Mouse (Mus musculus): Measurements from ENCODE around the gene Tstd1. TPM values are rescaled to one million over a fixed set of nuclear protein-coding genes. Genes with fewer than 3 reads are reported as not detected.

Tstd1 gene
- polyA plus RNA-seq, 1 experiment from 2014 or later = 2.4 TPM

DNA sequence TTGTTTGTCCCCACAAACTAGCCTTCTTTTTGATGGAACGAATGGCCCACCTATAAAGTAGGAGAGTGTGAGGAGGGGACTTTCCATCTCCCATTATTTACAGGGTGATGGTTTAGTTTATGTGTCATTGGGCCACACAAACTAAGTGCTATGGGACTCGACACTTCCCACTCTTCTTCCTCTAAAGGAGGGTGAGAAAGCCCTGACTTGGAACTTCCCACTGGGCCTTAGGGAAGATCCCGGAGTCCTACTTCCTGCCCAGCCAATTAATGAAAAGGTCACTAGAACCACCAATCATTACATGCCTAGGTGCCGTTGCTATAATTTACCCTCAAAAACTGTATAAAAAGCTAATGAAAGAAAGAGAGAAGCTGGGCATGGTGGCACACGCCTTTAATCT, 13.5 kb downstream of the Tstd1 start:
- Histone ChIP-seq H3K9me3 (ENCODE audit: control insufficient read depth, low read length) (no peaks in the 10 kb centered on the region), H3K4me3 (replicated peaks; ENCODE audit: low read length) (no peak overlapping the region), H3K27me3 (ENCODE audit: control insufficient read depth, insufficient read depth, low read length) (peaks cover 13% of the 10 kb centered on the region), H3K9ac (no peak overlapping the region), H3K36me3 (replicated peaks; ENCODE audit: control insufficient read depth, insufficient read depth) (no peaks in the 10 kb centered on the region), H3K4me2 (replicated peaks) (no peak overlapping the region), H3K4me1 (replicated peaks; ENCODE audit: control insufficient read depth, insufficient read depth, low read length) (peaks cover 1% of the 10 kb centered on the region; the same call in 1 of the 2 replicates), H3K27ac (no peak overlapping the region)
- DNase-seq (ENCODE audit: low spot score) = no peak
- no peak for ATAC-seq (ENCODE audit: low FRiP score)
- WGBS = 88% methylated on average over 5 of the region's 5 CpGs

DNA sequence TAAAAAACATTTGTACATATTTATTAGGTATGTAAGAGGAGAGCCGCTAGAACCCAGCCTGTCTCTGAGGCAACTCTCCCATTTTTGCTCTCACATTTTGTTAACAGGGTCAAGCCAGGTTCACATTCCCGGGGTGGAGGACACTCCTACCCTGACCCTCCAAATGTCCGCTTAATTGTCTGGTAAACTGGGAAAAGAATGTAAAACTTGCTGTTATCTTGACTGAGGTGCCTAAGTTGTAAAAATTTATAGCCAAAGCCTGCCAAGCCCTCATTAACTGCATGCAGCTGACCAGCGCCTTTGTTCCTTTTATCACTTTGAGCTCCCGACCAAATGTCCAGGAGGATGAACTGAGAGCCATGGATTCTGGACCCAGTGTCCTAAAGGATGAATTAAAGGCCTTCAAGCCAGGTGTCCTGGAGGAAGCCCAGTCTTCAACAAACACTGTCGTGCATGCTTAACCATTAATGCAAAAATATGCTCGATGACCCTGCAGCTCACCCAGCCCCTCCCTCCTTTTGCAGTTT, 16.7 kb downstream of the Tstd1 start:
- H3K4me2 ChIP-seq (replicated peaks) = no peak overlapping the region
- peaks cover 5% of the 10 kb centered on the region; the same call in 1 of the 2 replicates for H3K4me1 ChIP-seq (replicated peaks; ENCODE audit: control insufficient read depth, insufficient read depth, low read length)
- ATAC-seq (ENCODE audit: low FRiP score) = no peak
- no peaks in the 10 kb centered on the region for H3K36me3 ChIP-seq (replicated peaks; ENCODE audit: control insufficient read depth, insufficient read depth)
- 52% methylated on average over 7 of the region's 7 CpGs for WGBS
- H3K27me3 ChIP-seq (ENCODE audit: control insufficient read depth, insufficient read depth, low read length) = peaks cover 41% of the 10 kb centered on the region
- no peak overlapping the region for H3K9ac ChIP-seq
- H3K27ac ChIP-seq = no peak overlapping the region
- H3K9me3 ChIP-seq (ENCODE audit: control insufficient read depth, low read length) = no peaks in the 10 kb centered on the region
- no peak for DNase-seq (ENCODE audit: low spot score)
- no peak overlapping the region for H3K4me3 ChIP-seq (replicated peaks; ENCODE audit: low read length)

DNA sequence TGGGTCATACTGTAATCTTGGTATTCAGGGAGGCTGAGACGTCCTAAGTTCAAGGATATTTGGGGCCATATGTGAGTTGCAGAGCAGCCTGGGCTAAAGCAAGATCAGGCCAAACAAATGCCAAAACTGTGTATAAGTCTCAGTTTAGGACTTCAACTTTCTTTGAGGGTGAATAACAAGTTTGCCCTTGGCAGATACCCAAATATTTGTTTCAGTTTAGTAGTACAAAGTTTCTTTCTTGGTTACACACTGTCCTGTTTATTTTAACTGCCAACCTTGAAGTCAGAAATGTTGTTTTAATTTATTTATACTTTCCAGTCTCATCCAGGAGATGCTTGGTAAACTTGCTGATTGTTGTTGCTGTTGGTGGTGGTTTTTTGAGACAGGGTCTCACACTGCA, 17.3 kb downstream of the Tstd1 start:
- H3K36me3 ChIP-seq (replicated peaks; ENCODE audit: control insufficient read depth, insufficient read depth) = no peaks in the 10 kb centered on the region
- H3K4me2 ChIP-seq (replicated peaks) = no peak overlapping the region
- no peak for ATAC-seq (ENCODE audit: low FRiP score)
- H3K4me3 ChIP-seq (replicated peaks; ENCODE audit: low read length) = no peak overlapping the region
- WGBS = 73% methylated on average over 1 of the region's 1 CpGs
- H3K27me3 ChIP-seq (ENCODE audit: control insufficient read depth, insufficient read depth, low read length) = peaks cover 41% of the 10 kb centered on the region
- DNase-seq (ENCODE audit: low spot score) = no peak
- no peak overlapping the region for H3K9ac ChIP-seq
- H3K27ac ChIP-seq = no peak overlapping the region
- H3K9me3 ChIP-seq (ENCODE audit: control insufficient read depth, low read length) = no peaks in the 10 kb centered on the region
- peaks cover 5% of the 10 kb centered on the region; the same call in 1 of the 2 replicates for H3K4me1 ChIP-seq (replicated peaks; ENCODE audit: control insufficient read depth, insufficient read depth, low read length)

DNA sequence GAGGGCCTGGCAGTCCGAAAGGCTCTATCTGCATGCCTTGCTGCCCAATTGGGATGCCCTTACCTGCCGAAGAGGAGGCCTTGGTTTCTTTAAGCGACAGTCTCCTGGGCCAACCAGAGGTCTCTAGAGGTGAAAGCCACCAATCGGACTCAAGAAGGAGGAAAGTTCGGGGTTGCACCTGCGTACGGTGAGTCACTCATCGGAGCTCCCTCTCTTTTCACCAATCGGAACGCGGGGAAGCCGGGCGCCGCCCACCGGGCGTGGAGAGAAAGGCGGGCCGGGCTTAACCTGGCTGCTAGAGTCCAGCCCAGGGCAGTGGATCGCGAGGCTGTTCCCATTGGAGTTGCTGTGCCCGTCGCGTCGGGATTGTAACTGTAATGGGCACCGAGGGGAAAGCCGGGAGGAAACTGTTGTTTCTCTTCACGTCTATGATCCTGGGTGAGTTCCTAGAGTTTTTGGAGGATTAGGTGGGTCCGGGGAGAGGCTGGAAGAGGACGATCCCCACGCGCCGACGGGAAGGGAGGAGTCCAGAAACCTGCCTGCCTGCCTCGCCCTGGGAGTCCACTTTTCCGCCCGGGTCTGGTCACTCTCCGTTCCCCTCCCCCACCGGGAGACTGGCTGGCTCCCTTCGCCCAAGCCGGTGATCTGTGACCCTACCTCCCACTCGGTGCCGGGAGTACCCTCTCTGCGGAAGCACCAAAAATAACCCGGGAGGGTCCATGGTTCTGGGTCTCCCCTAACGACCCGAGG, 18.8 kb downstream of the Tstd1 start, which contains the start of gene F11r:
Gene F11r, plus strand, starts transcription at position 272 of the 750 bp plus-strand sequence.
- no peaks in the 10 kb centered on the region for H3K9me3 ChIP-seq (ENCODE audit: control insufficient read depth, low read length)
- peak within 1 kb of the TSS; percentile 33 for H3K4me3 ChIP-seq (replicated peaks; ENCODE audit: low read length)
- peak; percentile 64; the same call in 1 of the 2 replicates for ATAC-seq (ENCODE audit: low FRiP score)
- DNase-seq (ENCODE audit: low spot score) = no peak
- 1% methylated on average over 46 of the region's 46 CpGs for WGBS
- peaks cover 41% of the 10 kb centered on the region for H3K27me3 ChIP-seq (ENCODE audit: control insufficient read depth, insufficient read depth, low read length)
- no peaks in the 10 kb centered on the region for H3K36me3 ChIP-seq (replicated peaks; ENCODE audit: control insufficient read depth, insufficient read depth)
- peak within 1 kb of the TSS; percentile 28; the same call in 1 of the 2 replicates for H3K9ac ChIP-seq
- no peak within 1 kb of the TSS for H3K27ac ChIP-seq
- H3K4me2 ChIP-seq (replicated peaks) = peak within 1 kb of the TSS; percentile 52
- peaks cover 5% of the 10 kb centered on the region; the same call in 1 of the 2 replicates for H3K4me1 ChIP-seq (replicated peaks; ENCODE audit: control insufficient read depth, insufficient read depth, low read length)

DNA sequence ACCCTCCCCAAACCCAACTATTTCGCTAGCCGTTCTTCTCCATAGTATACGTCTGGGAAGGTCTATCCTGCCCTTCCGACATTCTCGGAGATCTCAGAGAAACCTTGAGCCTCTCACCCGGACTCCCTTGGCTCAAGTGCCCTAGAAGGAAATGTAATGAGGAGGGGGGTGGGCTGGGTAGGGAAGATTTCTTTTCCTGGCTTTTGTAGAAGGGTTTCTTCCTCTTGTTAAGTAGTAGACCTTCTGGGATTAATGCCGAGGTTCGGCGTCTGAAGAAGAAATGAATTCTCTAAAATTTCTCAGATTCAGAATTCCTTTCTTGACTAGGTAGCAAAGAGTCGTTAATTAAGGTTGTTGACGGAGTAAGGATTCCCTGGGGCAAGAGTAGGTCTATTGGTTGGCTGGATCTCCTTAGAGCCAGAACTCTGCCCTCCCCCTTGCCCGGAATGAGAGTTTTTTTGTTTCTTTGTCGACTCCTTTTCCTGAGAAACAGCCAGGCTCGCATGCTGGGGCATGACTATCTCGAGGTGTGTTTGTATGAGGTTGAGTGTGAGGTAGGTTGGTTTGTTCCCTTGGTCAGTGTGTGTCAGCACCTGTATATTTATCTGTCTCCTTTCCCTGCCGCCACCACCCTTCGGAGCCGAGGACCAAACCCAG, 19.5 kb downstream of the Tstd1 start:
- 7% methylated on average over 18 of the region's 18 CpGs for WGBS

DNA sequence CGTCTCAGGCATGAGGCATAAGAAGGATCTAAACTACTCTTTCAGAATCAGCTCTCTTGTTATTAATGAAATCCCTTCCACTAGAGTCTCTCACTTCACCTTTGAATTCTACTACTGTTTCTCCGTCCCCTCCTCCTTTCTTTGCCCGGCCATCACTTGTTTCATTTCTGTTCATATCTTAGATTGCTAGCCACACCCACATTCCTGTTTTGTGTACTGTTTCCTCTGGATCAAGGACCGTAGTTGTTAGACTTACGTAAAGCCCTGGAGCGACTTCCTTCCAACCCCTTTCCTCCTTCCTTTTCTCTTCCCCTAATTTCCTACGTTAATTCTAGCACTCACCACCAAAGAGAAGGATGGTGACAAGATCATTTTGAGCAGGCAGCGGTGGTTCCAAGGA, 20.4 kb downstream of the Tstd1 start:
- ATAC-seq (ENCODE audit: low FRiP score) = no peak
- Histone ChIP-seq H3K36me3 (replicated peaks; ENCODE audit: control insufficient read depth, insufficient read depth) (no peaks in the 10 kb centered on the region), H3K4me2 (replicated peaks) (peak overlapping the region; percentile 52), H3K27ac (no peak overlapping the region), H3K9me3 (ENCODE audit: control insufficient read depth, low read length) (peaks cover 5% of the 10 kb centered on the region), H3K4me1 (replicated peaks; ENCODE audit: control insufficient read depth, insufficient read depth, low read length) (peaks cover 5% of the 10 kb centered on the region; the same call in 1 of the 2 replicates), H3K9ac (no peak overlapping the region), H3K4me3 (replicated peaks; ENCODE audit: low read length) (no peak overlapping the region), H3K27me3 (ENCODE audit: control insufficient read depth, insufficient read depth, low read length) (peaks cover 41% of the 10 kb centered on the region)
- DNase-seq (ENCODE audit: low spot score) = no peak
- 59% methylated on average over 8 of the region's 8 CpGs for WGBS

More for the DNA sequence above, 19.5 kb downstream of the Tstd1 start:
- DNase-seq (ENCODE audit: low spot score) = no peak
- Histone ChIP-seq H3K9me3 (ENCODE audit: control insufficient read depth, low read length) (no peaks in the 10 kb centered on the region), H3K27me3 (ENCODE audit: control insufficient read depth, insufficient read depth, low read length) (peaks cover 41% of the 10 kb centered on the region), H3K9ac (peak overlapping the region; percentile 28; the same call in 1 of the 2 replicates), H3K4me3 (replicated peaks; ENCODE audit: low read length) (peak overlapping the region; percentile 33), H3K27ac (no peak overlapping the region), H3K4me1 (replicated peaks; ENCODE audit: control insufficient read depth, insufficient read depth, low read length) (peaks cover 5% of the 10 kb centered on the region; the same call in 1 of the 2 replicates), H3K36me3 (replicated peaks; ENCODE audit: control insufficient read depth, insufficient read depth) (no peaks in the 10 kb centered on the region), H3K4me2 (replicated peaks) (peak overlapping the region; percentile 52)
- ATAC-seq (ENCODE audit: low FRiP score) = no peak

DNA sequence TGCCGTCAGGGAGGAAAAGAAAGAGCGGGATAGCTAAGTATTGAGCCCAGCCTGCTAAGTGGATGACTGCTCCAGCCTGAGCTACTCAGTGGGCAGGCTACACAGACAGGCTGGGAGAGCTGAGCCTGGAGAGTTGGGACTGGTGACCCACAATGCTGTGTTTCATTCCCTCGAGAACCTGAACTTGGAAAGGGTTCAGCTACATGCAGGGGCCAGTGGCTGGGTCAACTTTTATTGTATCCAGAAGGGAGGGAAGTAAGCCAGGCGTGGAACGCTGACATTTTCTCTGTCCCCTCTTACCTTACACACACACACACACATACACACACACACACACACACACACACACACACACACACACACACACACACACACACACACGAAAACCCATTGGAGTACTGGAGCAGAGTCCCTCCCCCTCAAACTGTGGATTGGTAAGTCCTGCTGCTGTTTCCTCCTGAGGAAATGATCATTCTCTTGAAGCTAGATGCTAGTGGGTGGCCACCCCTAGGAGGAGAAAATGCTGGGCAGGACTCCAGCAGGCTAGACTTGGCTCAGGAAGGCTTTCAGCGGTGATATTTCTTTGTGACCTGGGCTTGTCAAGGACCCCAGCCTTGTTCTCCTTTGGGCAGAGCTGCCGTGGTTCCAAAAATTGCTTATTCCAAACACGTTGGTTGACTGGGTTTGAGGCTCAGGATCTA, 21.5 kb downstream of the Tstd1 start:
- ATAC-seq (ENCODE audit: low FRiP score) (peak; percentile 51; the same call in 1 of the 2 replicates), DNase-seq (ENCODE audit: low spot score) (no peak)
- no peak overlapping the region for H3K9ac ChIP-seq
- WGBS = 58% methylated on average over 9 of the region's 9 CpGs
- H3K4me3 ChIP-seq (replicated peaks; ENCODE audit: low read length) = no peak overlapping the region
- peaks cover 41% of the 10 kb centered on the region for H3K27me3 ChIP-seq (ENCODE audit: control insufficient read depth, insufficient read depth, low read length)
- H3K9me3 ChIP-seq (ENCODE audit: control insufficient read depth, low read length) = peaks cover 6% of the 10 kb centered on the region
- H3K27ac ChIP-seq = peak overlapping the region; percentile 34; the same call in 1 of the 2 replicates
- no peaks in the 10 kb centered on the region for H3K36me3 ChIP-seq (replicated peaks; ENCODE audit: control insufficient read depth, insufficient read depth)
- H3K4me1 ChIP-seq (replicated peaks; ENCODE audit: control insufficient read depth, insufficient read depth, low read length) = peaks cover 5% of the 10 kb centered on the region; the same call in 1 of the 2 replicates
- peak overlapping the region; percentile 10 for H3K4me2 ChIP-seq (replicated peaks)

DNA sequence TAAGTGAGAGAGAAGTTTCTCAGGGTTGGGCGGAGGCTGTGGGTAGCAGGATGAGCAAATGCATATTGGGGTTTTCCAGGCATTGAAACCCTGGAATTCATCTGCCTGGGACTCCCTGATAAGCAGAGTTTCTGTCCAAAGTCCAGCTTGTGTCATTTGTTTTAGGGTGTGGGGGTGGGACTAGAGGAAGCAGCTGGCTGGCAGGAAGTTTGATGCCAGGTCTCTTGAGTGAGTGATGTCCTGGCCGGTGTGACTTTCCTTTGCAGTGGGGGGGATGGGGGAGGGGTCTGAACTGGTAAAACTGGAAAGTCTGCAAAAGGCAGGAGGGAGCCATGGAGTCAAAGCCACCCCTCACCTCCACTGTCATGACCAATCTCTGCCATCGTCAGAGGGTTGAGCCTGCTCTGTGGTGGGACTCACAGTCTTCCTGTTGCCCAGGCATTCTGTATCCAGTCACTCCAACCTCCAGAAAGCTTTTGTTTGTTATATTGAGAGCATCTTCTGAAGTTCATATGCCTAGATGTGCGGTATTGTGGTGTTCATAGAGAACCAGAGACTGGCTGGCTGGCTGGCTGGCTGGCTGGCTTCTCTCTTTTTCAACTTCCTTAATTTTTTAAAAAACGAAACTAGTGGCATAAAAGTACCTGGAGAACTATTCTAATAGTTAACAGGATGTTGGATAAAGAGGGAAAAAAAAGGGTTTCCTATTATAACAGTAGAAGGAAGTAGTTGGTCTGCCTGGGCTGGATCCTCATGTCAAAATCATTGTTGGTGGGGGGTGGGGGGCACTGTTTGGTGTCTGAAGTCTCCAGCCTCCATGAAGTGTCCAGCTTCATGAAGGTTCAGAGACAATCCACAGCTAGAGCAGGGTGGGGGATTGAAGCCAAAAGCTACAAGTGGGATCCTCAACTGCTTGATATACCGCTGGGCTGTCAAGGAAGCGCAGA, 23.1 kb downstream of the Tstd1 start:
- peaks cover 33% of the 10 kb centered on the region for H3K27me3 ChIP-seq (ENCODE audit: control insufficient read depth, insufficient read depth, low read length)

More for the DNA sequence above, 23.1 kb downstream of the Tstd1 start:
- WGBS = 64% methylated on average over 7 of the region's 7 CpGs
- Histone ChIP-seq H3K9me3 (ENCODE audit: control insufficient read depth, low read length) (peaks cover 6% of the 10 kb centered on the region), H3K4me3 (replicated peaks; ENCODE audit: low read length) (no peak overlapping the region), H3K27ac (0 out of 2 replicates have a peak overlapping the region, but pooled peaks have one; percentile 34), H3K4me1 (replicated peaks; ENCODE audit: control insufficient read depth, insufficient read depth, low read length) (peaks cover 5% of the 10 kb centered on the region; the same call in 1 of the 2 replicates), H3K4me2 (replicated peaks) (no peak overlapping the region), H3K36me3 (replicated peaks; ENCODE audit: control insufficient read depth, insufficient read depth) (no peaks in the 10 kb centered on the region), H3K9ac (no peak overlapping the region)
- DNase-seq (ENCODE audit: low spot score) (no peak), ATAC-seq (ENCODE audit: low FRiP score) (no peak)

Measured in hindbrain, embryonic 14.5 days (tissue).